Mouse (Mus musculus): ENCODE data around the gene Hes2. TPM values are rescaled to one million over a fixed set of nuclear protein-coding genes. Genes with fewer than 3 reads are reported as not detected.

The Hes2 gene
- polyA plus RNA-seq, 1 experiment from 2014 or later = 0.17 TPM

DNA sequence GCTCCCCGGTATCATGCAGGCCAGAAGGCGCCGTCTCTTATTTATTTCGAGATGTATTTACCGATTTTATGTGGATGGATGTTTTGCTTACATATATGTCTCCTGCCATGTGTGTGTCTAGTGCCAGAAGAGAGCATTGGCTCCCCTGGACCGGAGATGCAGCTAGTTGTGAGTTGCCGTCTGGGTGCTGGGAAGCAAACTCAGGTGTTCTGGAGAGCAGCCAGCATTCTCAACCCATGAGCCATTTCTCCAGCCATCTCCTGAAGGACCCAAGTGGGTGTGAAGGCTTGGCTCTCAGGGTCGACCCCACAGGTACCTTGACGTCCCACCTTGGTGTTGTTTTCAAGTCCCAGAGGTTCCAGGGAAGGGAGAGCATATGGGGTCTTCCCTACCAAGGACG lies 23.5 kb downstream of the Hes2 start:
- H3K36me3 ChIP-seq = no peaks in the 10 kb centered on the region
- no peaks in the 10 kb centered on the region for H3K9me3 ChIP-seq (replicated peaks)
- H3K4me3 ChIP-seq (replicated peaks) = no peak overlapping the region
- no peak overlapping the region for H3K9ac ChIP-seq
- no peak overlapping the region for H3K27ac ChIP-seq
- no peak for ATAC-seq (replicated peaks; ENCODE audit: low FRiP score)
- WGBS = 89% methylated on average over 10 of the region's 10 CpGs
- peaks cover 53% of the 10 kb centered on the region for H3K4me1 ChIP-seq
- no peak overlapping the region for H3K4me2 ChIP-seq
- H3K27me3 ChIP-seq = peaks cover 13% of the 10 kb centered on the region

- no peak for ATAC-seq (replicated peaks; ENCODE audit: low FRiP score)
- H3K4me2 ChIP-seq = no peak overlapping the region
- H3K4me3 ChIP-seq (replicated peaks) = no peak overlapping the region
- 65% methylated on average over 7 of the region's 7 CpGs for WGBS
- H3K9ac ChIP-seq = no peak overlapping the region
- H3K4me1 ChIP-seq = peaks cover 38% of the 10 kb centered on the region
- H3K27me3 ChIP-seq = peaks cover under 1% of the 10 kb centered on the region; the same call in 1 of the 2 replicates
- peak overlapping the region; percentile 88; the same call in 1 of the 2 replicates for H3K27ac ChIP-seq
- no peaks in the 10 kb centered on the region for H3K36me3 ChIP-seq
- no peaks in the 10 kb centered on the region for H3K9me3 ChIP-seq (replicated peaks)
Measured at GRCm38 (mm10) chr4:152184353-152185035, 25.8 kb downstream of the Hes2 start.

DNA sequence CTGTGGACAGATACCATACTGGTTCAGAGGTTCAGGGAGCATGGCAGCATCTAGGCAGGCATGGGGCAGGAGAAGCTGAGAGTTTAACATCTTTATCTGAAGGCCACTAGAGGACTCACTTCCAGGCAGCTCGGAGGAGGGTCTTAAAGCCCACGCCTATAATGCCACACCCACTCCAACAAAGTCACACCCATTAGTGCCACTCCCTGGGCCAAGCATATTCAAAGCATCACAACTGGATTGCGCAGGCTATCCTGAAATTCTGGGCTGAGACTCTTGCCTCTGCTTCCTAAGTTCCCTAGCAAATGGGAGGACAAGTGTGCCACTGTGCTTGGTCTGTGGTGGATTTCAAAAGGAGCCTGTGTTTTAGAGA lies 26.5 kb downstream of the Hes2 start:
- H3K36me3 ChIP-seq = no peaks in the 10 kb centered on the region
- peak; percentile 65 for ATAC-seq (replicated peaks; ENCODE audit: low FRiP score)
- peaks cover 38% of the 10 kb centered on the region for H3K4me1 ChIP-seq
- H3K27me3 ChIP-seq = no peaks in the 10 kb centered on the region
- H3K9me3 ChIP-seq (replicated peaks) = no peaks in the 10 kb centered on the region
- H3K4me3 ChIP-seq (replicated peaks) = peak overlapping the region; percentile 34
- WGBS = 0% methylated on average over 3 of the region's 3 CpGs
- H3K4me2 ChIP-seq = peak overlapping the region; percentile 57
- 0 out of 2 replicates have a peak overlapping the region, but pooled peaks have one; percentile 8 for H3K9ac ChIP-seq
- peak overlapping the region; percentile 88 for H3K27ac ChIP-seq

GRCm38 (mm10) chr4:152185510-152186204 lies 27.0 kb downstream of the Hes2 start:
- Histone ChIP-seq H3K27ac (peak overlapping the region; percentile 88), H3K4me3 (replicated peaks) (peak overlapping the region; percentile 34), H3K4me2 (peak overlapping the region; percentile 57), H3K36me3 (no peaks in the 10 kb centered on the region), H3K4me1 (peaks cover 37% of the 10 kb centered on the region), H3K9ac (peak overlapping the region; percentile 22), H3K9me3 (replicated peaks) (no peaks in the 10 kb centered on the region), H3K27me3 (no peaks in the 10 kb centered on the region)
- 3% methylated on average over 19 of the region's 19 CpGs for WGBS
- ATAC-seq (replicated peaks; ENCODE audit: low FRiP score) = peak; percentile 77

DNA sequence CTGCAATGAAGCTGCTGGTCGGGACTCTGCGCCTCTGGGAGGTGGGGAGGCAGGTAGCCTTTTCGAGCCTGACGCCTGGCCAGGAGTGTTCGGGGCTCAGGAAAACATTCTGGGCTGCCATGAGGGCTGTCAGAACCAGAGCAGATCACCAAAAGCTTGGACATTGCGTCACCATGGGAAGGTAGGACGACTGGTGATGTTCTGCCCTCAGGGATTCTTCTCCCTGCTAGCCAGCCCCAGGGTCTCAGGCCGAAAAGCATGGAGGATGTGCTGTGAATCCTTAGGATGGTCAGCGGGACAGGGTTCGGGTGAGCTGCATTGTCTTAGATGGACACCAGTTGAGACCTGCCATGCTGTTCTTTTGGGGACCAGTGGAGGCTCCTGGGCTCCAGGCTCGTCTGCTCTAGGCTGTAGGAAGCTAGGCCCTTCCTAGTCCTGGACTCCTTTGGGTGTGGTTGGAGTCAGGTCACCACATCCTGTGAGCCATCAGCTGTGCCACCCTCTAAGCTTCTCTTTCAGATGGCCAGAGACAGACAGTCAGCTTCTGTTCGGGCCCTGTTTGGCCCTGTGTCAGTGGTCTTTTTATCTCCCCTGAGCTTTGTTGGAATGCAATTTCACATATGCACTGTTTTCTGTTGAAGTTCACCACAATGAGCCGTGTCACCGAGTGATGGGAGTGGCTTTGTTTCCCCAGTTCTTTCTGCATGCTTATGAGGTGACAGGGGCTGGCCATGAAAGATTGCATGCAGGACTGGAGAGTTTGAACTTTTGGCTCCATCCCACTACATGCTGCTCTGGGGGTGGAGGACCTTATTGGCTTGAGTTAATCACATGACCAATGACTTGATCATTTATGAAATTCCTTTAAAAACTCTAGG lies 27.8 kb downstream of the Hes2 start:
- Histone ChIP-seq H3K4me1 (peaks cover 44% of the 10 kb centered on the region), H3K36me3 (no peaks in the 10 kb centered on the region), H3K9ac (peak overlapping the region; percentile 22; the same call in 1 of the 2 replicates), H3K4me2 (peak overlapping the region; percentile 57), H3K9me3 (replicated peaks) (no peaks in the 10 kb centered on the region), H3K27ac (peak overlapping the region; percentile 88), H3K4me3 (replicated peaks) (peak overlapping the region; percentile 34), H3K27me3 (no peaks in the 10 kb centered on the region)
- 0 out of 2 replicates have a peak, but pooled peaks have one; percentile 9 for ATAC-seq (replicated peaks; ENCODE audit: low FRiP score)
- 39% methylated on average over 14 of the region's 14 CpGs for WGBS

GRCm38 (mm10) chr4:152187142-152187541 lies 28.5 kb downstream of the Hes2 start:
- peaks cover 44% of the 10 kb centered on the region for H3K4me1 ChIP-seq
- peak overlapping the region; percentile 57 for H3K4me2 ChIP-seq
- no peaks in the 10 kb centered on the region for H3K36me3 ChIP-seq
- no peaks in the 10 kb centered on the region for H3K9me3 ChIP-seq (replicated peaks)
- H3K9ac ChIP-seq = no peak overlapping the region
- ATAC-seq (replicated peaks; ENCODE audit: low FRiP score) = no peak
- 81% methylated on average over 9 of the region's 9 CpGs for WGBS
- H3K27me3 ChIP-seq = no peaks in the 10 kb centered on the region
- peak overlapping the region; percentile 88; the same call in 1 of the 2 replicates for H3K27ac ChIP-seq
- no peak overlapping the region for H3K4me3 ChIP-seq (replicated peaks)

GRCm38 (mm10) chr4:152188651-152189050 lies 30.0 kb downstream of the Hes2 start:
- no peak overlapping the region for H3K9ac ChIP-seq
- H3K4me1 ChIP-seq = peaks cover 44% of the 10 kb centered on the region
- no peak for ATAC-seq (replicated peaks; ENCODE audit: low FRiP score)
- WGBS = 95% methylated on average over 2 of the region's 2 CpGs
- H3K4me2 ChIP-seq = no peak overlapping the region
- H3K27ac ChIP-seq = no peak overlapping the region
- no peaks in the 10 kb centered on the region for H3K36me3 ChIP-seq
- no peaks in the 10 kb centered on the region for H3K27me3 ChIP-seq
- no peak overlapping the region for H3K4me3 ChIP-seq (replicated peaks)
- no peaks in the 10 kb centered on the region for H3K9me3 ChIP-seq (replicated peaks)

GRCm38 (mm10) chr4:152189071-152189470 lies 30.4 kb downstream of the Hes2 start:
- no peaks in the 10 kb centered on the region for H3K36me3 ChIP-seq
- no peaks in the 10 kb centered on the region for H3K9me3 ChIP-seq (replicated peaks)
- no peak overlapping the region for H3K9ac ChIP-seq
- no peak overlapping the region for H3K27ac ChIP-seq
- H3K4me1 ChIP-seq = peaks cover 44% of the 10 kb centered on the region
- no peaks in the 10 kb centered on the region for H3K27me3 ChIP-seq
- 85% methylated on average over 6 of the region's 6 CpGs for WGBS
- H3K4me3 ChIP-seq (replicated peaks) = no peak overlapping the region
- H3K4me2 ChIP-seq = no peak overlapping the region
- no peak for ATAC-seq (replicated peaks; ENCODE audit: low FRiP score)

- no peaks in the 10 kb centered on the region for H3K9me3 ChIP-seq (replicated peaks)
- H3K4me1 ChIP-seq = peaks cover 40% of the 10 kb centered on the region
- H3K27me3 ChIP-seq = no peaks in the 10 kb centered on the region
- no peak overlapping the region for H3K9ac ChIP-seq
- WGBS = 83% methylated on average over 4 of the region's 4 CpGs
- no peak overlapping the region for H3K4me3 ChIP-seq (replicated peaks)
- H3K4me2 ChIP-seq = no peak overlapping the region
- no peak overlapping the region for H3K27ac ChIP-seq
- H3K36me3 ChIP-seq = no peaks in the 10 kb centered on the region
- ATAC-seq (replicated peaks; ENCODE audit: low FRiP score) = no peak
Measured at GRCm38 (mm10) chr4:152189691-152190090, 31.0 kb downstream of the Hes2 start.

DNA sequence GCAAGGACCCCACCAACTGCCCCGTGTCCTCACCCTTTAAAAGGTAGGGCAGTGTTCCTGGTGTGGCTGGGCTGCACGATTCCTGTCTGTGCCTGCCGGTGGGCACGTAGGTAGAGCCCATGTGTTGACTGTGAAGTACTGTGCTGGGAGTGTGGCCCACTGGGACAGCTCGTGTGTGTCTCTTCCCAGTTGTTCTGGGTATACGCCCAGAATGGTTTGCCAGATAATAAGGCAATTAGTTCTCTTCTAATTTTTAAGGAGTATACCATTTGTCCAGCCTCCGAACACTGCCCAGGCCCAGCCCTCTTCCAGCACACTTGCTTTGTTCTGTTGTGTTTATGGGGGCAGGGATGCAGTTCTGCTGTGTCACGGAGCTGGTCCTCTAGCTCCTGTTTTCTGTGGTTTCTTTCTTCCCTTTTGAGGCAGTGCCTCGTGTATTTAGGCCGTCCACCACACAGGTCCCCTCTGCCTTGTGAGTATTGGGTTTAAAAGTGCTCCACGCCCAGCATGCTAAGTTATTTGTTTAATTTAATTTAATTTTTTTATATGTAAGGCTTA lies 31.5 kb downstream of the Hes2 start:
- H3K9ac ChIP-seq = no peak overlapping the region
- no peak for ATAC-seq (replicated peaks; ENCODE audit: low FRiP score)
- H3K4me2 ChIP-seq = no peak overlapping the region
- H3K36me3 ChIP-seq = no peaks in the 10 kb centered on the region
- H3K9me3 ChIP-seq (replicated peaks) = no peaks in the 10 kb centered on the region
- no peak overlapping the region for H3K27ac ChIP-seq
- WGBS = 59% methylated on average over 11 of the region's 11 CpGs
- H3K4me1 ChIP-seq = peaks cover 35% of the 10 kb centered on the region
- H3K4me3 ChIP-seq (replicated peaks) = no peak overlapping the region
- H3K27me3 ChIP-seq = no peaks in the 10 kb centered on the region

GRCm38 (mm10) chr4:152190701-152191100 lies 32.0 kb downstream of the Hes2 start:
- WGBS = 66% methylated on average over 5 of the region's 5 CpGs
- no peak for ATAC-seq (replicated peaks; ENCODE audit: low FRiP score)
- no peak overlapping the region for H3K9ac ChIP-seq

More at GRCm38 (mm10) chr4:152190701-152191100, 32.0 kb downstream of the Hes2 start:
- no peaks in the 10 kb centered on the region for H3K9me3 ChIP-seq (replicated peaks)
- H3K4me1 ChIP-seq = peaks cover 30% of the 10 kb centered on the region
- H3K36me3 ChIP-seq = no peaks in the 10 kb centered on the region
- H3K4me3 ChIP-seq (replicated peaks) = no peak overlapping the region
- no peak overlapping the region; the same call in 1 of the 2 replicates for H3K4me2 ChIP-seq
- no peaks in the 10 kb centered on the region for H3K27me3 ChIP-seq
- peak overlapping the region; percentile 55 for H3K27ac ChIP-seq

All from kidney, embryonic 15.5 days (tissue).